Mouse (Mus musculus) cerebellum, adult 2 months (tissue): ENCODE measurements around the gene Amdhd2. TPM values are rescaled to one million over a fixed set of nuclear protein-coding genes. Genes with fewer than 3 reads are reported as not detected.
A peak's percentile ranks its signal among the peaks of the same experiment; 100 is the strongest.

Experiments
- DNase-seq, 2 experiments: peaks; one replicate each; pipeline ENCODE4 v3.0.0; 2021
- H3K27ac ChIP-seq: fragments of 200-500 bp; 2 replicates; pipeline ENCODE4 v1.5.1; 2012; ENCODE audit warnings: low read length, control low read depth, inconsistent platforms; ENCODE audit not compliant: insufficient read depth
- H3K27me3 ChIP-seq: fragments of 200-500 bp; 2 replicates; pipeline ENCODE4 v1.6.1; 2012; ENCODE audit warnings: inconsistent platforms, mild to moderate bottlenecking, low read length, moderate library complexity; ENCODE audit not compliant: control insufficient read depth, insufficient read depth
- H3K4me1 ChIP-seq: fragments of 200-500 bp; 2 replicates; pipeline ENCODE4 v1.6.1; 2011; ENCODE audit warnings: low read length; ENCODE audit not compliant: control insufficient read depth, insufficient read depth
- H3K4me3 ChIP-seq: fragments of 200-500 bp; replicated peaks from 2 replicates; pipeline ENCODE3; 2011; ENCODE audit warnings: mild to moderate bottlenecking, low read depth, low read length, control low read depth; ENCODE audit not compliant: insufficient read depth
- CTCF ChIP-seq: fragments of 200-500 bp; IDR thresholded peaks from 2 replicates; pipeline ENCODE4 v1.5.1; 2011; ENCODE audit warnings: low read depth, mild to moderate bottlenecking, control low read depth, low read length, moderate library complexity, borderline replicate concordance; ENCODE audit not compliant: insufficient read depth
- POLR2A ChIP-seq: fragments of 200-500 bp; IDR thresholded peaks from 2 replicates; pipeline ENCODE4 v1.6.1; 2011; ENCODE audit warnings: low read length, control low read depth, borderline replicate concordance; ENCODE audit not compliant: insufficient read depth
- WGBS: fragments of 180-500 bp; shearing (Covaris S2); methylation state at CpG from one replicate; pipeline ENCODE4 v1.1.7; 2018; 5-methylcytosine and 5-hydroxymethylcytosine counted together
- polyA plus RNA-seq: library from polyadenylated mRNA; depleted of rRNA; stranded (reverse); fragments of >200 nt; gene quantifications from 2 replicates; pipeline ENCODE4 v1.2.3, GENCODE M21; 2012

The Amdhd2 gene
- polyA plus RNA-seq, 1 experiment = 37.0 TPM

DNA sequence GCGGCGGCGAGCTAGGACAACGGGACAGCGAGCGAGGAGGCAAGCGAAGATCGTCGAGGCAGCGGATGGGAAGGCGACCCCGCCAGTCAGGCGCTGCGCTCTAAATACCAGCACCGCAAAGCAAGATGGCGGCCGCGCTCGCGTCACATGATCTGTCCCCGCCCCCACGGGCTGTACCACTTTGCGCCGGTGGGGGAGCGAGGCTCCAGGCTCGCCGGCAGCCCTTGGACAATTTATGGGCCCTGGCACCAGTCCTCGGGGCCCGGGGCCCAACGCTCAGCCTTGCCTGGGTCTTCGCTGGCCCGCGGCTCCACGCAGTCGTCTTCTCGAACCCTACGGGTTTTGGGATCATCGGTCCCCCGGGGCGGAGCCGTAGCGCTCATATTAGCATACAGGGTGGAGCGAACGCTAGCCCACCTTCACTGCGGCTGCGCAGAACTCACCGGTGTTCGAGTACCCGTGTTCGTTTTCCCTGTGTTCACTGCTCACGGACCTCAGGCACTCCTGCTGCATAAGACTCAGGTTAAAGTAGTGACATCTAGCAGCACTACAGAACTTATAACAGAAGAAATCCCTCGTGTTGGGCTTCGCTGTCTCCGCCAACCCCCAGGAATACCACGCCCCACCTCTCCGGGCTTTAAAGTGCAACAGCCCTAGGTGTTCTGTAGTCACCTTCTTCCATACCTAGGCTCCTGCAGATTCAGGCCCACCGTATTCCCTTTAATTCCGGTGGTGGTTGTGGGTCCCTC is 5.9 kb upstream of the Amdhd2 start, which contains the start of gene Atp6v0c:
Gene Atp6v0c, minus strand, starts transcription at position 386 of the 749 bp plus-strand sequence.
- WGBS = under 1% methylated on average over 58 of the region's 58 CpGs
- Histone ChIP-seq H3K4me1 (peaks cover 12% of the 10 kb centered on the region), H3K4me3 (peak within 1 kb of the TSS; percentile 95), H3K27me3 (no peaks in the 10 kb centered on the region), H3K27ac (peak within 1 kb of the TSS; percentile 100)
- peak; percentile 87 for TF ChIP-seq POLR2A
- no peak for TF ChIP-seq CTCF
- peak; percentile 96 to 98 for DNase-seq

DNA sequence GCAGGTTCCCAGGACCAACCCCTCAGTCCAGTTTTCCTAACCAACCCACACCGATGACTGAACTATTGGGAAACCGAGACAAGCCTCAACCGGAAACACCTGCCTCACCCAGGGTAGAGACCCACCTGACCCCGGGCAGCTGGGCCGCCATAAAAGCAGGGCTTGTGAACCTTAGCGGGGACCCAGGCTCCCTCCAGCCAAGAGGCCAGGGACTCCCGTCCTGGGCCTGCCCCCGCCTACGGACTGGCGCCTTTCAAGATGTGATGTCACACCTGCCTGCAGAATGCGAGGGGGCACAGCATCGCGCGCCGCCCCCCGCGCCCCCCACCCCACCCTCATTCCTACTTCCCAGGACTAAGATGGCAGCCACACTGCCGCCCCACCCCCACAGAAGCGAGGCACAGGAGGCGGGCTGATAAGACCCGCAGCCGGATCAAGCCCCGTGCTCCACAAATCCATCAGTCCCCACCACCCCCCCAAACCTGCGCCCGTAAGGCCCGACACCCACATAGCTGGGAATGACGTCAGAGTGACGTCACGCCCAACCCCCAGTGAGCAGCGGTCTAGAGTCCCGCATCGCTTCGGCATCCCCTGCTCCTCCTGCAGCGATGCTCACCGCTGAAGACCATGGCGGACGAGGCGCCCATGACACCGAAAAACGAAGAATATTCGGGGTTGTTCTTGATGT is 5.2 kb upstream of the Amdhd2 start:
- Histone ChIP-seq H3K27me3 (no peaks in the 10 kb centered on the region), H3K4me1 (peaks cover 12% of the 10 kb centered on the region), H3K27ac (peak overlapping the region; percentile 100), H3K4me3 (peak overlapping the region; percentile 95)
- TF ChIP-seq CTCF (no peak), POLR2A (no peak)
- DNase-seq = peak; percentile 77 to 81
- WGBS = 1% methylated on average over 41 of the region's 41 CpGs

DNA sequence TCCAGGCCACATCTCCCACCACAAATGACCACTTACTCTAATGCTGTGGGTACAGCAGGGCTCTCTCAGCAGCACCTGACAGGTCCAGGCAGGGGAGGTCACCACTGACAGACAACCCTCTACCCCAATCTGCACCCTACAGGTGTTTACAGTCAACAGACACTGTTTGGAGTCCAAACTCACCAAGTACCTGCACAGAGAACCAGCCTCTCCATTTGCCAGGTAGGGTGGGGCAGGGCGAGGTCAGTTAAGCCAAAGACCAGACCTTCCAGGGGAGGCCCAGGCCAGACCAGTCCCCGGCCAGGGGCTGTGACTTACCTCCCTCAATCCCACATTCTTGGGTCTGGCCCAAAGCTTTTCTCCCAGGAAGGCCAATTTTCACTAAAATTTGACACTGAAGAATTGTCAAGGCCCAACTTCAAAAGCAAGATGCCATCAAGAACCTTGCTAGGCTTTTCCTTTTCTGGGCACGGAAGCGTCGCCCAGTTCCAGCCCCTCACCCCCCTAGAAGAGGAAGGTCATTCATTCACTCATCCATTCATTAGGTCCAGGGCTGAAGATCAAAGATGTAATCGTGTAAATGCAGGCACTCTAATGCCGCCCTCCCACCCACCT is 4.4 kb upstream of the Amdhd2 start:
- peak in 1 of 2 experiments; percentile 32 for DNase-seq
- TF ChIP-seq POLR2A (no peak), CTCF (no peak)
- WGBS = 20% methylated on average over 7 of the region's 7 CpGs
- H3K27me3 ChIP-seq = no peaks in the 10 kb centered on the region
- H3K27ac ChIP-seq = no peak overlapping the region
- H3K4me1 ChIP-seq = peaks cover 12% of the 10 kb centered on the region
- peak overlapping the region; percentile 95 for H3K4me3 ChIP-seq

DNA sequence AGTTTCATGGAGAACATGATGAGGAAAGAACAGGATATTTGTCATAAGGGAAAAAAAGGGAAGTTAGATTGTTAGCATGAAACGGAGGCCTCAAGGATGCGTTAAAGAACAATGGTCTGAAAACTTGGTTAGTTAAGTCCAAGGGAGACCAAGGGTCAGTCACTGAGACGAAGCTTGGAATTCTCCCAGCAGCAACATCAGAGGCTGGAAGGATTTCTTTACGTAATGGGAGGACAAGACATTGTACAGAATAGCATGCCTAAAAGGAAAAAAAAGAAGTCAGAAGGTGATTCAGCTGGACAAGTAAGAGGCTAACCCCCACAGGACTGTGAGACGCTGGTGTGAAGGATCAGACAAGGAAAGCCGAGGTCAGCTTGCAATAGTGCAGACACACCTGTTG is 3.6 kb upstream of the Amdhd2 start:
- H3K27ac ChIP-seq = no peak overlapping the region
- 35% methylated on average over 6 of the region's 6 CpGs for WGBS
- no peak for DNase-seq
- TF ChIP-seq POLR2A = no peak
- no peak for TF ChIP-seq CTCF
- H3K4me1 ChIP-seq = peaks cover 12% of the 10 kb centered on the region
- no peaks in the 10 kb centered on the region for H3K27me3 ChIP-seq
- H3K4me3 ChIP-seq = peak overlapping the region; percentile 9

GRCm38 (mm10) chr17:24164566-24165259 is 1.1 kb upstream of the Amdhd2 start:
- Histone ChIP-seq H3K4me3 (no peak overlapping the region), H3K27me3 (no peaks in the 10 kb centered on the region), H3K27ac (no peak overlapping the region), H3K4me1 (peaks cover 10% of the 10 kb centered on the region)
- 56% methylated on average over 11 of the region's 11 CpGs for WGBS
- no peak for DNase-seq
- TF ChIP-seq POLR2A (no peak), CTCF (no peak)

- Histone ChIP-seq H3K27ac (peak overlapping the region; percentile 32), H3K4me1 (peaks cover 6% of the 10 kb centered on the region), H3K4me3 (peak overlapping the region; percentile 58), H3K27me3 (no peaks in the 10 kb centered on the region)
- TF ChIP-seq POLR2A (no peak), CTCF (no peak)
- peak; percentile 34 to 39 for DNase-seq
- WGBS = 24% methylated on average over 17 of the region's 17 CpGs
These were observed 886 bp downstream of the Amdhd2 start for GRCm38 (mm10) chr17:24162584-24163175.

DNA sequence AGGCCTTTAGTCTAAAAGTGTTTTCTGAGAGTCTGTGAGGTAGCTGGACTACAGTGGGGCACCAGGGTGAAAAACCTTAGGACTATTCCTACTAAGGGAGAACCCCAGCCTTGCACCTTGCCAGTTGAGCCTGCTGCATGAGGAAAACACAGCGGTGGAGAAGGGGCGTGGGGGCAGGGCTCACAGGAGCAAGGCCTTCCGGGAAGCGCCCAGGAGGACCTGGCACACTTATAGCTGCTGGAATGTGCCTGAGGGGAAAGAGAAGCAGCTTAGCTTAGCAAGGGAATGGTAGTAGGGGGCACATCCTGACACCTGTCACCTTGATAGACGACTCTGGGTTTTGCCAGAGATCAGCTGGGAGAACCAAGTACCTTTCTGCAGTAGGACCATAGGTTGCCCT is 2.1 kb downstream of the Amdhd2 start:
- TF ChIP-seq CTCF (no peak), POLR2A (no peak)
- no peak overlapping the region for H3K4me3 ChIP-seq
- peaks cover 5% of the 10 kb centered on the region for H3K4me1 ChIP-seq
- no peak overlapping the region for H3K27ac ChIP-seq
- 82% methylated on average over 5 of the region's 5 CpGs for WGBS
- no peak for DNase-seq
- H3K27me3 ChIP-seq = no peaks in the 10 kb centered on the region
